Mouse (Mus musculus) WW6 (cell line): ENCODE results near the gene Tbc1d14.
A peak's percentile ranks its signal among the peaks of the same experiment; 100 is the strongest.

Experiments
- DNase-seq: peaks from one replicate; pipeline ENCODE4 v3.0.0-alpha.2; 2013; ENCODE audit warnings: low read depth, low spot score

Tbc1d14 gene

DNA sequence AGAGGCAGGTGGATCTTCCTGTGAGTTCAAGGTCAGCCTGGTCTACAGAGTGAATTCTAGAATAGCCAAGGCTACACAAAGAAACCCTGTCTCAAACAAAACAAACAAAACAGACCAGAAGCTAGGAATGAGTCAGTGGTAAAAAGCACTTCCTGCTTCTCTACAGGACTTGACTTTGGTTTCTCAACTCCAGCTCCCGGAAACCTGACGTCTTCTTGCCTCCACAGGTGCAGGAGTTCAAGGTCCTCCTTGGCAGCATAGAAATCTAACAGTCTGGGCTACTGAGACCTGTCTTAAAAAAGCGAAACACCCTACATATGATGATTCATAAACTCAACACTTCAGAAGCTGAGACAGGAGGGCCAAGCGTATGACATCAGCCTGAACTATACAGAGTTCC lies 39.2 kb downstream of the Tbc1d14 start:
- no peak for DNase-seq

DNA sequence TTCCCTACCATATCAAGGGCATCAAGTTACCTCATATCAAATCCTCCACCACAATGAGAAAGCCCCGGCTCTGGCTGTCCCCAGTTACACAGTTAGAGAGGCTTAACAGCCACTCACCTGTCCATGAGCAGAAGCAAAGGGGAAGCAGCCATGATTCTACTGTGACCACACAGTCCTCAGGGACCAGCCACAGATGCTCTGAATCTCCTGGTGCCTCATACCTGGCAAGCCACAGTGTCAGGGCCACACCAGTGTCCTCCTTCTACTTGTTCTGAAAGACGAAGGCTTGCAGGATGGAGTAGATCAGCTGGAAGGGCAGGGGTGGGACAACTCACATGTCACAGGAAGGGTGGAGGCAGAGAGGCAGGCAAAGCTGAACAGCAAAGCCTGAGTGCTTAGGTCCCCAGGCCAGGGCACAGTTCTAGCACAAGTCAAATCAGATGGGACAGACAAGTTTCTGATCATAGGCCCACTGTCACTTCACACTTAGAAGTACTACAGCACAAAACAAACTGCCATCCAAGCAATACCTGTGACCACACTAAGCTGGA lies 39.9 kb downstream of the Tbc1d14 start:
- DNase-seq, result no peak

DNA sequence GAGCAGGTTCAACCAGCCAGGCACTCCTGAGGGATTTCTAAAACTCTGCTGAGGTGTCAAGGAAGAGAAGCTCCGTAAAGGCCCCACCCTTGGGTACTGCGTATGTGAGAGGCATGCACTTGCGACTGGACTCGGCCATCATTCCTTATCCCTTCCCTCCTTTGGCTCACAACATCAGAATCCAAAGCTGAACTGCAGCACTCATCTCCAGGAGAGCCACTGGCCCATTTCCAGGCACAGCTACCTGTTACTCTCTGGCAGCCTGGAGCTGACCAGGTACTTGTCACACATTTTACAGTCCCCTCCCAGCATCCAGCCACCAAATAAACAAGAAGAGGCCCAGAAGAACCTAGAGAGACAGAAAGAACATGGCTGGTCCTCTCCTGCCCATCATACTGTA lies 40.7 kb downstream of the Tbc1d14 start:
- DNase-seq, result no peak

DNA sequence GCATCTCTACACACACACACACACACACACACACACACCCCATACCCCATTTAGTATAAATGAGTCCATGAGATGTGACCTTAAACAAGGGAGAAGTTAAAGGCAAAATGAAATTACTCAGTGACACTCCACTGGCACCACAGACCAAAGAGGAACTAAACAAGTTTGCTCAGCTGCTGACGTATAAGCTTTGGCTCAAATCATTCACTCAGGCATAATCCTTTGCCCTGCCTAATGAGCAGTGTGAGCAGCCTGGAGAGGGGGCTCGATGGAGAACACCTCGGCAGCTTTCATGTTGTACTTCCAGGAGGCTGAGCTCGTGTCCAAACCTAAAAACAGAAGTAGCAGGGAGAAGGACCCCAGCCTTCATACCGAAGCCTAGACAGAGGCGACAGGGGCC lies 43.8 kb downstream of the Tbc1d14 start:
- DNase-seq, result no peak

DNA sequence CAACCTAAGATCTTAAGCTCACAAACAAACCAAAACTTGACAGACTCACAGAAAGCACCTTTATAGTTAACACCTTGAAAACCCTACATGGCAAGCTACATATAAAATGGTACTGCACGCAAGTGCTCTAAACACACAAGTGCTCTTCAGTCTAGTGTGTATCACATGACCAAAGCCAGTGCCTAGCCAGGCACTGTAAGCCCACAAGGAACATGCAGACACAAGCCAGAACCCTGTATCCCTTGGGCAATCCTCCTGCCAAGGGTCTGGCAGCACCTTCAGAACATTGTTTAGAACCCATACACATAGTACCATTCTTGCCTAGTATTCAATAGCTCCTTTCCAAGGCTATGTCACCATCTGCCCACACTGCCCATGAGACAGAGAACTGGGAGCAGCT lies 48.3 kb downstream of the Tbc1d14 start:
- no peak for DNase-seq

DNA sequence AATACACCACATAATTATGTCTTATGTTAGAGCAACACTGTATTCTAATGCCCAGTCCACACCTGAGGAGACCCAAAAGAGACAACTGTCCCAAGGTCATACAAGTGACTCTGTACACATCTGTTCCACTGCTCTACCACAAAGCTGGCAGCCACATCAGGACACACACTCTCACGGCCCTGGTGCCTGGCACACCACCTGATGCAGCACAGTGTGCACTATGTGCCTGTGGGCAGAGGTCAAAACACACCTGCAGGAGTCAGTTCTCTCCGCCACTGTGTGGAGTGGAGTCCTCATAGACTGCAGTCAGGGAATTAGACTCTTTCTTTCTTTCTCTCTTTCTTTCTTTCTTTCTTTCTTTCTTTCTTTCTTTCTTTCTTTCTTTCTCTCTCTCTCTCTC lies 52.1 kb downstream of the Tbc1d14 start:
- no peak for DNase-seq

DNA sequence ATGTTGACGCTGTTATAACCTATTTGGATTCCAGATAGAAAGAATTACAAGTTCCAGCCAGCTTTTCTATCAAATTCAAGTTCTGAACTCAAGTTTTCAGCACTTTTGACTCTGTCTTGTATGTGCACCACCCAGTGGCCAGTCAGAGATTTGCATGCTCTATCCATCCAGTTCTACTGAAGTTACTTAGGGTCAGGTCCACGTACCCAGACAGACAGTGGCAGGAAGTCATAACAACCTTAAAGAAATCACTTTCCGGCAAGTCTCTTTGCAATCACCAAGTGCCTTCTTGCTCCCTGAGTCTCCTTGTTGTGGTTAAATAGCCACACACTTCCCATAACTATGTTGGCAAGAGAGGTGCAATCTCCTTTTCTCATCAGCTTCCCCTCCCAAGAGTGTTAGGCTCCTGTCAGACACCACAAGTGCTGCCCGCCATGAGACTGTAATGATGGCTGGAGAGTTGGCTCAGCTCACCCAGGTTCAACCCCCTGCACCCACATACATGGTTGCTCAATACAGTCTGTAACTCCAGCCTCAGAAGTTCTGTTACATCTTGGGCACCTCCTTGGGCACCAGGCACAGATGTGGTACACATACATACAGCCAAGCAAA lies 54.4 kb downstream of the Tbc1d14 start:
- peak; percentile 18 for DNase-seq

DNA sequence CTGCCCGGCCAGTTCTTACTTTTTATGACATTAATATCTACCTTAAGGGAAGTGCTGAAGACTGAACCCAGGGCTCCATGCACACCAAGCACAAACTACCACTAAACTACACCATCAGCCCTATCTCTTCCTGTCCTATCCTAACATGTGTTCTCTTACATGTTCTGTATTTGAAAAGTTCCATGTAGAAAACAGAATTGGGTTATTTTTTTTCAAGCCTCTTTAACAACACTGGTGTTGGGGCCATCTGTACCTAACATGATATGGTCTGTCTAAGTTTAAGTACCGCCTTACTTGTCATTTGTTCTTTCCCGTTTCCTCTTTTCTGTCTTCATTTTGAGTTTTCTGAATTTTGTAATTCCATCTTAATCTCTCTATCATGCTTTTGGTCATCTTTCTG lies 56.7 kb downstream of the Tbc1d14 start:
- no peak for DNase-seq

DNA sequence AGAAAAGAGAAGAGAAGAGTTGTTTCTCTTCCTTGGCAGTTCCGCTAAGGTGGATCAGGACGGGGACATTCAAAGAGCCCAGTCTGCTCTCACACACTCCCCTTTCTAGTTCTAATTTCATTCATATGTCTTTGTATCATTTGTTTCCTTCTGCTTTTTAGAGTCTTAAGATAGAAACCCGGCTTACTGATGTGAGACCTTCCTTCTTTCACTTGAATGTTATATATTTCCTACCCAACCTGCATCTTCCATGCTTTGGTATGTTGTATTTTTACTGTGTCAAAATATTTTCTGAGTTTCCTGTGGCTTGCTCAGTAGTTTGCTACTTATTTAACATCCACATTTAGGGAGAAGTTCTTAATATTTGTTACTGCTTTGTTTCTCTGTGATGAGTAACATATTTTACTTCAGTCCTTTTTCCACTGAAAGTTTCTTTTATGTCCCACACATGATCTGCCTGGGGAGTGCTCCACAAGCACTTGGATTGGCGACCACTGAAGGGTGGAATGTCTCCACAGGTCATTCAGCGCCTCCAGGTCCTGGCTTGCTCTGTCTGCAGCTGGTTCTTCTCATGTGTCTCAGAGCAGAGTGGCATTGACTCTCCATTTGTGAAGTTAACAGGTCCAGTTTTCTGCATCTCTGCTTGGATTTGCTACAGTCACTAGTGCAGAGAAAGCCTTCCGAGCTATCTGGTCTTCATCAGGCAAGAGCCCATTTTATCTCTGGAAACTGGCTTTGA lies 57.5 kb downstream of the Tbc1d14 start:
- no peak for DNase-seq

DNA sequence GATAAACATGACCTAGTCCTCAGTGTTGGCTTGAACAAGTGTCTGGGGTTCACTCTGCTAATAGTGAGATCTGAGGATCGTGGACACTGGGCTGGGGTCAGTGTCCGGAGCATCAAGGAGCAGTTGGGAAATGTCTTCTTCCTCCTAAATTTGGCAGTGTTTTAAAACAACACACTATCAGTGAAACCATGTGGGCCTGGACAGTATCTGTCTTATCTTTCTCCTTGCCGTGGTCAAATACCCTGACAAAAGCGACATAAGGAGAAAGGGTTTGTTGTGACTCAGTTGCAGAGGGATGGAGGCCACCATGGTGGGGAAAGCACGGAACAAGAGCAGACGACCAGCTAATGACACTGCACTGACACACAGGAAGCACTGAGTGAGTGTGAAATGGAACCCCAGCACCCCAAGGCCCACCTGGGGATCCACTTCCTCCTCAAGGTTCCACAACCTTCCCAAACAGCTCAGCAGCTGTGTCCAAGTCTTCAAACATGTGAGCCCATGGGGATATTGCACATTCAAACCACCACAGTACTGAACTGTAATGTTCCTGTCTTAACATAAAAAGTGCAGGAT lies 58.5 kb downstream of the Tbc1d14 start:
- DNase-seq, result no peak

DNA sequence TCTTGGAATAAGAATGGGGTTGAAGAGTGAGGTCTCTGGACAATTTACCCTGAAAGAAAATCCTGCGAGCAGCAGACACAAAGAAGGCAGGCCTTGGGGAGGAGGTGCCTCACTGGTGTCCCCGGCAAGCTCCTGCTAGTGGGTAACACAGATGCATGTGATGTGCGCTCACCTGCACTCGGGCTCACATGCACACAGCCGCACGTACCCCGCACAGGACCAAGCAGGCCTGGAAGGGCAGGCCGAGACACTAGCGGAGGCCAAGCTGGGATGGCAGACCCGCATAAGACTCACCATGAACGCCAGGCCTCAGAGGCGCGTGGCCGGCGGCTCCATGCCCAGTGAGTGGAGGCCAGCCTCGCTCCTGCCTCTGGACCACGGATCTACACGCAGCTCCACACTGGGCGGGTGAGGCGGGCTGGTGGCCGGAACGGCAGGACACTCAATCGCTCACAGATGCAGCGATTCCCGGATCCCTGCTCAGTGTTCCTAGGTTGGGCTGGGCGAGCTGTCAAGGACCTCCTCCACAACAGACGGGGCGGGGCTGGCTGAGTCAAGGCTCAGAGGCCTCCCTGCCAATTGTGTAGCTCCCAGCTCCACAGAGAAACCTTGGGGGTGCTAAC lies 62.8 kb downstream of the Tbc1d14 start:
- peak; percentile 75 for DNase-seq

DNA sequence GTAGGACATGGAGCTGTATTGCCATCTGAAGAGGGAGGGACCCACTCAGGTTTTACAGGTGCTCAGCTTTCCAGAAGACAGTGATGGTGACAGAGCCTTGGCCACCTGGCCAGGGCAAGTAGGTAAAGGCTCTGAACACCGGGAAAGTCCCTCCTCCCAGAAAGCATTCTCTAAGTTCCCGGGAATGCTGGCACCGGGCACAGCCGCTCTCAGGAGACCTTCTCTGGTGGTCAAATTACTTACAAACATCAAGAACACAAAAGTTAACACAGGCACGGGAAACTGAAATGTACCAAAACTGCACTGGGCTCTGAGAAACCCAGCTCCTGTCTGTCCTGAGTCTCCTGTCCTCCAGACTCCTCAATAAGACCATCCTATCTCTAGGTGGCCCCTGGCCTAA lies 63.4 kb downstream of the Tbc1d14 start:
- DNase-seq, result no peak

DNA sequence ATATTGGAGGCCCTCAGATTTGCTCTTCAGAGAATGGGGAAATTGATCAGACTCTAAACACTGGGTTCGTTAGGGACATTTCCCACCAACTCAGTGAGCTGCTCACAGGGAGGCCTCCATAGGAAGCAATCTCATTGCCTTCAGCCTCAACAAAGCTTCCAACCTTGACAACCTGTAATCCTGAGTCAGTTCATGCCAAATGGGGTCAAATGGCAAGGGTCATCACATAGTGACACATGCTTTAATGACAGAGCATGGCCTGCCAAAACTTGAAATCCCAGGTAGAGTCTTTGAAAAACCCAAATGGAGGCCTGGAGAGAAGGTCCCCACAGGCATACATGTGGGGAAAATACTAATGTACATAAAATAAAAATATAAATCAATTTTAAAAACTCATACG lies 66.2 kb downstream of the Tbc1d14 start:
- DNase-seq, result no peak

DNA sequence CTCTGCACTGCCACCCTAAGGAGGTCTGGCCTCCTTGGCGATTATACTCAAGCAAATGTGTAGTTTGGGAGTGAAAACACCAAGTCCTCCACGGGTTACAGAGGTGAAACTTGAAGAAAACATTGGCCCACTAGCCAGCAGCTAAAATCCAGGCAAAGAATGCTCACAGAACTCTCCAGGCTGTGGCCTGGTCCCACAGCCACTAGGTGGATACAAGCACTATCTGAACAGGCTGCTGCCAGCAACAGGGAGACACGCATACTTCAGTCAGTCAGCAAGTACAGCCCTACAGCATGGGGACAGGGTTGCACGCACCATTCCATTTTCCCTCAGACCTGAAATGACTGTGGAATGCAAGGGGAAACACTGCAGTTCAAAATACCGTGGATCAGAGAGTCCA lies 66.8 kb downstream of the Tbc1d14 start:
- DNase-seq, result no peak

DNA sequence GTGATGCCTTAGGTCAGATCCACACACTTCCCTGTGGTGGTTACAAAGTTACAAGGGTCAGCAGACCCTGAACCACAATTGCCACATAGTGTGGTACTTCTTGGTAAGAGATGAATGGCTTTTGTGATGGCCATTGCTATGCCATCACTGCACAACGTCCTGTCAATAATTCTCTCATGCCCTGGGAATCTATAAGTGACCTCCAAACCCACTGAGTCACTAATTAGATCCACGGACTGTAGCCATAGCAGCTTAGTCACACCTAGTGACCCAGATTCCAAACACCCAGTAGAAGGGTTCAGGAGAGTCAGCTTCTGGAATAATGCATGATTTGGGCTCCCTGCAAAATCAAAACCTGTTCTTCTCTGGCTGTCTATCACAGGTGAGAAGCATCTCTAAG lies 67.9 kb downstream of the Tbc1d14 start:
- DNase-seq, result no peak

DNA sequence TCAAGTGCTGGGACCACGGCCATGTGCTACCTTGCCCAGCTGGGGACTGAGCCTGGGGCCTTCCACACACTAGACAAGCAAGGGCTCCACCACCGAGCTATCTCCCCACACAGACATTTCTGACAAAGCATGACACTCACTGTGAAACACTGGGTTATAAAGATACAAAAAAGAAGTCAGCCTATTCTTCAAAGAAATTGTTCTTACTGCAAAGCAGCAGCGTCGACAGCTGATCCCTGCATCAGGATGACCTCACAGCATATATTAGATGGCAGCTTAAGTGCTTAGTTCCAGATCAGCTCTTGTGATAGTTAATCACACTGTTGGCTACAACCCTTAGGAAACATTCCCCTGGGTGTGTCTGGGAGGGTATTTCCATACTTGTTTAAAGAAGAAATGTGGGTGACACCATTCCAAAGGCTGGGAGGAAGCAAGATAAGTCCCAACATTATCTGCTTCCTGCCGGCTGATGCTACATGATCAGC lies 69.8 kb downstream of the Tbc1d14 start:
- DNase-seq, result no peak

DNA sequence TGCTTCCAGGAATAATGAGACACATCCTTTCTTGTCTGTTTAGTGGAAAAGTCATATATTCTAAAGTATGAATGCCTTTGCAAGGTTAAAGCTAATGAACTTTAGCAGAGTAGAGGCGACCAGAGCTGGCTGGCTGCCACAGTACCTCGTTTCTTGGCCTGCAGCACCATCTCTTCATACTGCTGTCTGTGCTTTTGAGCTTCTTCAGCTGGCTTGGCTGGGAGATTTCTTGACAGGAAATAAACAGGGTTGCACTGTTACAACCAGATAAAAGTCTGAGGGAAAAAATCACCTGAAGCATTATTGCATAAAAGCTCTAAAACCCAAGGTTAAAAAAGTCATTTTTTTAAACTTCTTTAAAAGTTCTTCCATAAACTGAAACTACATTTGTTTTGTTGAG lies 70.3 kb downstream of the Tbc1d14 start:
- no peak for DNase-seq

DNA sequence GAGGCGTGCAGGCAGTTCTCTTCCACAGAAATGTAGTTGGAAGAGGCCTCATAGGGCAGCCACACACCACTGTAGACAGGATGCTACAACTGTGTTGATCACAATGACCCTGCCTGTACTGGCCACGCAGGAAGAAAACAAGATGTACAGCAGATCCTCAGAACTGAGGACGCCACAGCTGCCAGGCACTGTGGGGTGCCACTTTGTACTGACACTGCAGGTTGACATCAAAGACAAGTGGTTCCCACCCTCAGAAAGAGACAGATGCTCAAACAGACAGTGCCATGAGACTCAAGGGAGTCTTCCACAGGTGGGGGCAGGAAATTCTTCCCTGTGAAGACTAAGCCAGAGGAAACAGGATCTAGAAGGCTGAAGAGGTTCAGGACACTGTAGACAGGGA lies 73.3 kb downstream of the Tbc1d14 start:
- no peak for DNase-seq

DNA sequence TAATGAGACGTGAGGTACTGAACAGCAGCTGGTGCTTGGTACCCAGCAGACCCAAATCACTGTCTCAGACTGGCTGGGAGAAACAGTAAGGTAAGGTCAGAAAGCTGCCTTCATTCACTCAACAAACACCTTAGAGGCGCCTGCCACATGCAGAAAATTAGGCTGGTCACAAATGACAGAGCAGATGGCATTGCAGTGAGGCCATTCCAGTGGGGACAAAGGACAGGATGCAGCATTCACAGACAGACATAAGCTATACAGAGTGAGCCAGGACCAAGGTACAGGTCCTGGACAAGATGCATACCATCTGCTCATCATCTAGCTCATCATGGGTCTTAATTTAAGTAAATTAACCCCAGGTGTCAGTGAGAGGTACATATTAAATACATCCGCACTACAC lies 75.5 kb downstream of the Tbc1d14 start:
- no peak for DNase-seq

DNA sequence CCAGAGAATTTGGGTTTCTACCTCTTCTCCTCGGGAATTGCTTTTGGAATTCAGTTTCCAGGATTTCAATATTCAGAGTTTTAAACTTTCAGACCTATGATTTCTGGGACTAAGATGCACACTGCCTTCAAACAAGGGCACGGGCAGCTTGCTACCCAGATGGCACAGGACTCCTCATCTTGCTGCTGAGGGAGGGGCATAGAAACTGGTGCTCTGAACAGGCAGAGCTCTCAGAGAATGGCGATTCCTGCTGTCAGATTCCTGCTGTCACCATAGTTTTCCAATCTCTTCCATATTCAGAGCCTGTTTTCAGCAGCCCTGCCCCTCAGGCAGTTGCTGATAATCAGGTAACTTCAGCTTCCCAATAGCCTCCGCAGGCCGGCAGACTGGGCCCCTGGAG lies 77.5 kb downstream of the Tbc1d14 start:
- DNase-seq, result no peak

DNA sequence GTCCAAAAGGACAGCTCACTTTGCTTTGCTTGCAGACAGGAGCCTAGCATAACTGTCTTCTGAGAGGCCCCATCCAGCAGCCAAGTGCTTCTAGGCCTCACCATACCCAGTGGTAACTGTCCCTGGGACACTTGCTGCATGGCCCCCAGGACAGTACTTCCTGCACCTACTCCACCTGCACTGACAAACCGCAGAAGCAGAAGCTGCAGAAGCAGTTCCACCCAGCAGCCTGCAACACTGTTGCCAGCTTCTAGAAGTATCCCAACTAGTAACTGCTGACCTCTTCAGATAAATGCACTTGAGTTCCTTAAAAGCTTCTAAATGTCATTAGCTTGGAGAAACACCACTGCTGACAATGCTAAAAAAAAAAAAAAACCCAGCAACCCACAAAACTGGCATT lies 78.0 kb downstream of the Tbc1d14 start:
- DNase-seq, result no peak

DNA sequence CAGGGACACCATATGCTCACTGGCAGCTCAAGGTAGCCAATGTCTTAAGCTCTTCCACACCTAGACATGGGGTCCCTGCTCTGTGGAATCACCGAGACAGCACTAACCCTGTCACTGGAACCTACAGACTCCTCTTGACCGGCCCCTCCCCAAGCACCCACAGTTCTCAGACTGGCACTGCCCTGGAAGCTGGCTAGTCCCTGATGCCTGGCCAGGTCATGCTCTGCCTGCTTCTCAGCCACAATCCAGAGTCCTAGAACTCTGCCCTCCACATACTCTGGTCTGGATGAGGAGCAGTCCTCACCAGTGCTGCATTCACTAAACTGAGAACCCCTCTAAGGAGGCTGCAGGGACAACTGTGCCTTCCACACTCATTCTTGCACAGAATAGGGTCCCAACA lies 82.1 kb downstream of the Tbc1d14 start:
- no peak for DNase-seq
